Mouse (Mus musculus) C2C12 (cell line): ENCODE results near the gene Nudt8.

ENCODE experiments used
- CEBPB ChIP-seq: IDR thresholded peaks from one replicate; pipeline ENCODE4 v1.6.1; 2011; ENCODE audit warnings: low read depth, mild to moderate bottlenecking, control low read depth, moderate library complexity
- CTCF ChIP-seq: IDR thresholded peaks from one replicate; pipeline ENCODE4 v1.5.1; 2011; ENCODE audit not compliant: control insufficient read depth, insufficient read depth, insufficient read length
- FOSL1 ChIP-seq: IDR thresholded peaks from one replicate; pipeline ENCODE4 v1.8.0; 2011; ENCODE audit warnings: mild to moderate bottlenecking, low read length; ENCODE audit not compliant: poor library complexity, insufficient read depth, severe bottlenecking
- MAX ChIP-seq: IDR thresholded peaks from one replicate; pipeline ENCODE4 v1.6.1; 2011; ENCODE audit warnings: mild to moderate bottlenecking, control low read depth
- MYOD1 ChIP-seq: IDR thresholded peaks from one replicate; pipeline ENCODE4 v1.6.1; 2011; ENCODE audit warnings: low read depth; ENCODE audit not compliant: control insufficient read depth, insufficient read length
- MYOG ChIP-seq: IDR thresholded peaks from one replicate; pipeline ENCODE4 v1.6.1; 2011; ENCODE audit not compliant: control insufficient read depth, insufficient read length; ENCODE audit errors: extremely low read depth
- USF1 ChIP-seq: IDR thresholded peaks from one replicate; pipeline ENCODE4 v1.6.1; 2011; ENCODE audit warnings: low read depth, mild to moderate bottlenecking, control low read depth, moderate library complexity

GRCm38 (mm10) chr19:4003641-4004040, 3.3 kb downstream of the Nudt8 start:
- no peak for TF ChIP-seq MAX
- no peak for TF ChIP-seq CTCF
- no peak for TF ChIP-seq MYOG
- no peak for TF ChIP-seq FOSL1
- no peak for TF ChIP-seq CEBPB
- TF ChIP-seq USF1: no peak
- no peak for TF ChIP-seq MYOD1
